Comparison of ENCODE assay signal across 12 mouse cellular contexts in the genomic region with DNA sequence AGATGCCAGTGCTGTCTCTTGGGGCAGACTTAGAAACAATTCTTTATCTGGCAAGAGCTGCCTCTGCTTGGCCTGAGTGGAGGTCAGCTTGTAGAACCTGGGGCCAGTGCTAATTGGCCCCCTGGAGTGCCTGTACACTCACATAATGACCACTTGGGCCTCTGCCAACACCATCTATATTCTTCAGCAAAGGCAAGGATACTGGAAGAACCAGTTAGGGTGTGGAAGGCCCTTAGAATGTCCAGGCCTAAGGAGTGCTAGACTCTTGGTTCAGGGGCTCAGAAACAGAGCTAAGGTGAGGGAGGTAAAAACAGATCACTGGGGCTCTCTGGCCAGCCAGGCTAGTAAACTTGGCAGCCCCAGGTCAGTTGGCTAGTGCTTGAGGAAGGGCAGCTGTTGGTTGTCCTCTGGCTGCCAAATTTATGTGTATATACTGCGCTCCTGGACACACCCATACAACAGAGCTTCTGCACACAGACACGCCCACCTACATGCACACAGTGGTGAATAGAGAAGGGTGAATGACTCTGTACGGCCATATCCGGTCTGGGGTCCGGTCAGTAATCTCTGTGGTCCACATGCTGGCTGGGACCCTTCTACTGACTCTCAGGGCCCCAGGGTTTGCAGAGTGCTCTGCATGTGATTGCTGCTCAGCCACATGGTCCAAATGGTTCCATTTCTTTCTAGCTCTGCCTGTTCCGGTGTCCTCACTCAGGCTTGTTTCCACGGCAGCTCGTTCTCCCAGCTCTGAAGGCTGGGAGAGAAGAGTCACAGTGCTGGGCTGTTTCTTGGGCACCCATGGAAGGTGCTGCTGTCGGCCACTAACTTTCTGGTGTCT. TPM values are rescaled to one million over a fixed set of nuclear protein-coding genes. Genes with fewer than 3 reads are reported as not detected.
A peak's percentile ranks its signal among the peaks of the same experiment; 100 is the strongest.
DNase-seq lines count a peak whose midpoint lies in the region; ATAC-seq lines count a peak whose summit lies in the region.
"Had no signal": no experiment of that assay in that cellular context is flagged by ENCODE, and none has a peak within 500 bp of the region (broad histone marks: within the 10 kb centered on the region; RNA-seq: fewer than 3 reads in every experiment).

No protein-coding gene starts in this region.

- 78% methylated on average over 9 of the region's 9 CpGs for WGBS in embryonic facial prominence, embryonic 14.5 days
- 82% methylated on average over 9 of the region's 9 CpGs for WGBS in embryonic facial prominence, embryonic 10.5 days
- 77% methylated on average over 9 of the region's 9 CpGs for WGBS in midbrain, embryonic 13.5 days
- 72% methylated on average over 9 of the region's 9 CpGs for WGBS in midbrain, embryonic 14.5 days
- WGBS in stomach, embryonic 14.5 days, result 57% methylated on average over 9 of the region's 9 CpGs

- no peak overlapping the region for H3K9ac ChIP-seq in embryonic facial prominence, embryonic 14.5 days (ENCODE audit: low read depth, low read length)
- no peak overlapping the region for H3K9ac ChIP-seq in midbrain, embryonic 13.5 days (replicated peaks)
- H3K9ac ChIP-seq in midbrain, embryonic 14.5 days (replicated peaks; ENCODE audit: low read length), result no peak overlapping the region
- no peak overlapping the region for H3K9ac ChIP-seq in stomach, embryonic 14.5 days (replicated peaks; ENCODE audit: low read depth, low read length)
- H3K9ac ChIP-seq: heart, embryonic 15.5 days; neural tube, embryonic 12.5 days had no signal

- no peaks in the 10 kb centered on the region for H3K36me3 ChIP-seq in embryonic facial prominence, embryonic 14.5 days (ENCODE audit: control insufficient read depth, insufficient read depth, low read length)
- H3K36me3 ChIP-seq in embryonic facial prominence, embryonic 10.5 days (replicated peaks), result no peaks in the 10 kb centered on the region
- H3K36me3 ChIP-seq in midbrain, embryonic 13.5 days, result no peaks in the 10 kb centered on the region
- no peaks in the 10 kb centered on the region for H3K36me3 ChIP-seq in midbrain, embryonic 14.5 days (ENCODE audit: control insufficient read depth, insufficient read depth, low read length)
- H3K36me3 ChIP-seq in stomach, embryonic 14.5 days (ENCODE audit: control insufficient read depth, insufficient read depth, low read length), result no peaks in the 10 kb centered on the region
- H3K36me3 ChIP-seq: heart, embryonic 15.5 days; limb, embryonic 10.5 days; neural tube, embryonic 12.5 days had no signal

- no peaks in the 10 kb centered on the region for H3K4me1 ChIP-seq in embryonic facial prominence, embryonic 14.5 days (ENCODE audit: control insufficient read depth, insufficient read depth, low read length)
- H3K4me1 ChIP-seq in embryonic facial prominence, embryonic 10.5 days, result peaks cover 6% of the 10 kb centered on the region; the same call in 1 of the 2 replicates
- no peaks in the 10 kb centered on the region for H3K4me1 ChIP-seq in midbrain, embryonic 13.5 days (replicated peaks)
- no peaks in the 10 kb centered on the region for H3K4me1 ChIP-seq in midbrain, embryonic 14.5 days (ENCODE audit: control insufficient read depth, insufficient read depth, low read length)
- peaks cover 8% of the 10 kb centered on the region; the same call in 1 of the 2 replicates for H3K4me1 ChIP-seq in stomach, embryonic 14.5 days (ENCODE audit: control insufficient read depth, insufficient read depth, low read length)
- H3K4me1 ChIP-seq: neural tube, embryonic 12.5 days had no signal

- H3K4me3 ChIP-seq in embryonic facial prominence, embryonic 14.5 days (ENCODE audit: low read depth, low read length), result no peak overlapping the region
- no peak overlapping the region for H3K4me3 ChIP-seq in embryonic facial prominence, embryonic 10.5 days
- no peak overlapping the region for H3K4me3 ChIP-seq in midbrain, embryonic 13.5 days (replicated peaks)
- no peak overlapping the region for H3K4me3 ChIP-seq in midbrain, embryonic 14.5 days (replicated peaks; ENCODE audit: low read depth, low read length)
- H3K4me3 ChIP-seq in stomach, embryonic 14.5 days (ENCODE audit: low read depth, low read length), result no peak overlapping the region
- H3K4me3 ChIP-seq: heart, embryonic 15.5 days; limb, embryonic 10.5 days; neural tube, embryonic 12.5 days had no signal

- no peaks in the 10 kb centered on the region for H3K9me3 ChIP-seq in embryonic facial prominence, embryonic 14.5 days (ENCODE audit: control insufficient read depth, low read length)
- H3K9me3 ChIP-seq in embryonic facial prominence, embryonic 10.5 days, result no peaks in the 10 kb centered on the region
- no peaks in the 10 kb centered on the region for H3K9me3 ChIP-seq in midbrain, embryonic 13.5 days
- H3K9me3 ChIP-seq in midbrain, embryonic 14.5 days (ENCODE audit: control insufficient read depth, low read length), result no peaks in the 10 kb centered on the region
- no peaks in the 10 kb centered on the region for H3K9me3 ChIP-seq in stomach, embryonic 14.5 days (ENCODE audit: control insufficient read depth, low read depth, low read length)
- H3K9me3 ChIP-seq: heart, embryonic 15.5 days; limb, embryonic 10.5 days; neural tube, embryonic 12.5 days had no signal

- H3K27ac ChIP-seq in embryonic facial prominence, embryonic 14.5 days (replicated peaks; ENCODE audit: low read depth, low read length), result no peak overlapping the region
- no peak overlapping the region for H3K27ac ChIP-seq in embryonic facial prominence, embryonic 10.5 days (replicated peaks)
- H3K27ac ChIP-seq in midbrain, embryonic 13.5 days, result no peak overlapping the region
- no peak overlapping the region for H3K27ac ChIP-seq in midbrain, embryonic 14.5 days (replicated peaks; ENCODE audit: low read depth, low read length)
- H3K27ac ChIP-seq in stomach, embryonic 14.5 days (ENCODE audit: low read length), result peak overlapping the region; percentile 62; the same call in 1 of the 2 replicates
- H3K27ac ChIP-seq: heart, embryonic 15.5 days; limb, embryonic 10.5 days; neural tube, embryonic 12.5 days had no signal

- peak; percentile 13 for DNase-seq in embryonic facial prominence, embryonic 14.5 days (ENCODE audit: low spot score)
- no peak for DNase-seq in embryonic facial prominence, embryonic 10.5 days (ENCODE audit: low spot score)
- no peak for DNase-seq in midbrain, embryonic 14.5 days
- DNase-seq in kidney, postnatal 10 days, result peak; percentile 51
- DNase-seq in cerebellum, postnatal 4 days (ENCODE audit: low spot score in 2 of 2), result no peak
- DNase-seq: adrenal gland, postnatal 10 days had no signal

- no peak overlapping the region for H3K4me2 ChIP-seq in embryonic facial prominence, embryonic 14.5 days (ENCODE audit: low read depth, low read length)
- H3K4me2 ChIP-seq in midbrain, embryonic 13.5 days (replicated peaks), result no peak overlapping the region
- no peak overlapping the region for H3K4me2 ChIP-seq in midbrain, embryonic 14.5 days (ENCODE audit: low read length)
- H3K4me2 ChIP-seq in stomach, embryonic 14.5 days (replicated peaks; ENCODE audit: low read depth, low read length), result no peak overlapping the region
- H3K4me2 ChIP-seq: heart, embryonic 15.5 days; neural tube, embryonic 12.5 days had no signal

- no peak for ATAC-seq in embryonic facial prominence, embryonic 14.5 days (ENCODE audit: low read depth)
- ATAC-seq in midbrain, embryonic 13.5 days, result 0 out of 2 replicates have a peak, but pooled peaks have one; percentile 56
- ATAC-seq in midbrain, embryonic 14.5 days (ENCODE audit: low FRiP score, low TSS enrichment), result no peak
- ATAC-seq in stomach, embryonic 14.5 days (ENCODE audit: insufficient number of reproducible peaks, insufficient read depth, low FRiP score, low read depth), result peak; percentile 78
- ATAC-seq in CD4-positive, CD25-positive, alpha-beta regulatory T cell, adult 4 months, result no peak

- H3K27me3 ChIP-seq in embryonic facial prominence, embryonic 14.5 days (replicated peaks; ENCODE audit: control insufficient read depth, insufficient read depth, low read length), result no peaks in the 10 kb centered on the region
- H3K27me3 ChIP-seq in embryonic facial prominence, embryonic 10.5 days (replicated peaks; ENCODE audit: low read depth, poor library complexity, severe bottlenecking), result no peaks in the 10 kb centered on the region
- no peaks in the 10 kb centered on the region for H3K27me3 ChIP-seq in midbrain, embryonic 13.5 days
- H3K27me3 ChIP-seq in midbrain, embryonic 14.5 days (ENCODE audit: control insufficient read depth, insufficient read depth, low read length), result no peaks in the 10 kb centered on the region
- H3K27me3 ChIP-seq in stomach, embryonic 14.5 days (ENCODE audit: control insufficient read depth, insufficient read depth, low read length), result no peaks in the 10 kb centered on the region
- H3K27me3 ChIP-seq: heart, embryonic 15.5 days; neural tube, embryonic 12.5 days had no signal

RNA-seq across cellular contexts. Expression of gene Tfcp2l1, which starts 22.4 kb away (rescaled TPM):
- polyA plus RNA-seq in embryonic facial prominence, embryonic 14.5 days (2014; fragmentation: Nextera tagmentation; extraction: Ambion mirVana), result 1.4 and 2.8 TPM in 2 replicates
- 0.20 and 0.60 TPM in 2 replicates for polyA plus RNA-seq in embryonic facial prominence, embryonic 10.5 days (2016; fragmentation: Nextera tagmentation; extraction: Ambion mirVana)
- 0.11 and 0.21 TPM in 2 replicates for polyA plus RNA-seq in midbrain, embryonic 13.5 days (2015; fragmentation: Nextera tagmentation; extraction: Ambion mirVana)
- polyA plus RNA-seq in midbrain, embryonic 14.5 days (2014; fragmentation: Nextera tagmentation; extraction: Ambion mirVana), result 0.26 and 0.62 TPM in 2 replicates
- polyA plus RNA-seq in stomach, embryonic 14.5 days (2014; fragmentation: Nextera tagmentation; extraction: Ambion mirVana), result 1.4 and 1.5 TPM in 2 replicates
- polyA plus RNA-seq in CD4-positive, CD25-positive, alpha-beta regulatory T cell, adult 4 months (2017; shearing (Covaris generic)), result under 1 TPM; 0.06 to 0.98 TPM

Comparison
In these comparisons a context has a peak if more than half of its experiments do, and no peak if none do; other contexts are left out.
1. ATAC-seq: peak in midbrain, embryonic 13.5 days (single experiment) and stomach, embryonic 14.5 days (single experiment); none in embryonic facial prominence, embryonic 14.5 days (single experiment), midbrain, embryonic 14.5 days (single experiment) and CD4-positive, CD25-positive, alpha-beta regulatory T cell, adult 4 months (single experiment).
2. DNase-seq: peak in embryonic facial prominence, embryonic 14.5 days (single experiment) and kidney, postnatal 10 days (single experiment); none in embryonic facial prominence, embryonic 10.5 days (single experiment), midbrain, embryonic 14.5 days (single experiment) and cerebellum, postnatal 4 days (0 of 2).